Mouse (Mus musculus) erythroblast, embryonic 14.5 days (primary cell): ENCODE results near the gene Methig1.

Experiments used
- GATA1 ChIP-seq: IDR thresholded peaks from 2 replicates; pipeline ENCODE4 v1.6.1; 2012; ENCODE audit warnings: low read length, inconsistent platforms, mixed read lengths
- TAL1 ChIP-seq: IDR thresholded peaks from 3 replicates; pipeline ENCODE4 v1.6.1; 2012; ENCODE audit warnings: low read length, inconsistent platforms, mixed read lengths

- TF ChIP-seq GATA1 (no peak), TAL1 (no peak)
Observed at GRCm38 (mm10) chr15:100380104-100380503, 27.2 kb downstream of the Methig1 start.
